Mouse (Mus musculus) urinary bladder, postnatal 14 days (tissue): ENCODE measurements around the gene Hoxd13.

Experiments used
- DNase-seq: peaks from one replicate; pipeline ENCODE4 v3.0.0; 2021; ENCODE audit warnings: low spot score

Gene Hoxd13

DNA sequence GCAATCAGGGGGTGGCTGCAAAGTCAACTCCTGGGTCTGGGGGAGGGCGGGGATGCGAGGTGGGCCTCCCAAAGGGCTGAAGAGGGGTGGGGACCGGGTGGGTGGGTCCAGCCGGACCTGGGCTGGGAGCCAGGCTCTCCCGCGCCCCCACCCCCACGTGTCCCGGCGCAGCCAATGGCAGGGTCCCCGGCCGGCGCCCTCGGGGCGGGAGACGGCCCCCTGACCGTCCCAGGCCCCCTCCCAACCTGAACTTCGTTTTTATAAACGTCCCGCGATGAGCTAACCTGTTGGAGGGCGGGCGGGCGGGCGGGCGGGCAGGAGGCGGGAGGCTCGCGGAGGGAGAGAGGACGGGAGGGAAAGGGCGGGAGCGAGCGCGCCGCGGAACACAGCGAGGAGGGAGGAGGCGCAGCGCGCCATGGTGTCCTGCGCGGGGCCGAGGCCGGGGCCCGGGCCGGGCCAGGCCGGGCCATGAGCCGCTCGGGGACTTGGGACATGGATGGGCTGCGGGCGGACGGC, at the start of gene Hoxd13:
Hoxd13 (plus strand) TSS at position 469 of the 516 bp plus-strand sequence.
- peak; percentile 32 for DNase-seq

DNA sequence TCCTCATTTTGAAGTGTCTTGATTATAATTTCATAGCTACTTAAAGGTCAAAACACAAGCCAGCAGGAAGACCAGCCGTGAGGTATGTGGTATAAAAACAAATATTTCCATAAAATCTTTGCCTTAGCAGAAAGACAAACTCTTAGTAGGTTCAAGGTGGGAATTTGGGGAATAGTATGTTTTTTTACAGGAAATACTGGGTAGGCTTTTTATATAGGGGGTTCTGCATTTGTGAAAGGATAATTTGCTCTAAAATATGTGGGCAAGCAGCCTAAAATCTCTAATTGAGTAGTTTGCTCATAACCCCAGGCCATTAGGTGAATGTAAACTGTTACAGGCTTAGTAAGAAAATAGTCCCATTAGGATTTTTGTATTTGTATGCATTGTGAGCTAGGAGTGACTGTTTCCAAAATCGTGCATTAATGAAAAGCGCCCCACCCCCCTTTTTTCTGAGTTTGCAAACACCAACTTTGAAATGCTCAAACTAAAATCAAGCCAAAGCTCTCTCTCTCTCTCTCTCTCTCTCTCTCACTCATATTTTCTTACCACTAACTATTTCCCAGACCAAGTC, 48.3 kb upstream of the Hoxd13 start:
- no peak for DNase-seq

DNA sequence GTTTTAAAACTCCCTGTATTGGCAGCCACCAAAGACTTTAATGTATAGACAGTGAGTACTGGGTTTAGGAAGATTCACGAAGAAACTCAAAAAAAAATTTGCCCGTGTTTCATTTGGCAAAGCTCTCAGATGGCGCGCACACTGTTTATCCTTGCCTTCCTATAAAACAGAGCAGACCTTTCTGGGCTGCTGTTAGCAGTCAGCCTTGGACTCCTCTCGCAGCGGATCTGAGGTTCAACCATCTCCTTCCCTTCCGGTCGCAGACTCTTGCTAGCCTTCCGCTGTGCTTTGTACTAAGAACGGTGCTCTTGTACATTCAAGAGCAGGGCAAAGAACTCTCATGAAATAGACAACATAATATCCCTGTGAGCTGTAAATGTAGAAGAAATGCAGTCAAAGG, 47.7 kb upstream of the Hoxd13 start:
- DNase-seq = no peak

DNA sequence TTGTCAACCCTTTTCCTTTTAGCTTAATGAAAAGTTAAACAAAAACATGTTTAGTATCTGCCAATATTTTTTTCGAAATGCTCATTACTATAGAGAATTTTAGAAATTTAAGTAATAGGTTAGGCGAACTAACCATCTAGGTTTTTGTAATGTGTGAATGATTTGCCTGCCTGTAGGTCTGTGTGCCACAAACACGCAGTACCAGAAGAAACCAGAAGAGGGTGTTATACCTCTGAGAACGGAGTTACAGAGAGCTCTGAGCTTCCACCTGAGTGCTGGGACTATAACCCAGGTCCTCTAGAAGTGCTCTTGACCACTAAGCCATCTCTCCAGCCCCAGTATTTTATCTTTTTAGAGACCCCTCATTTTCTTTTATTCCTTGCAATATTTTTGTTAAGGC, 32.7 kb upstream of the Hoxd13 start:
- no peak for DNase-seq

DNA sequence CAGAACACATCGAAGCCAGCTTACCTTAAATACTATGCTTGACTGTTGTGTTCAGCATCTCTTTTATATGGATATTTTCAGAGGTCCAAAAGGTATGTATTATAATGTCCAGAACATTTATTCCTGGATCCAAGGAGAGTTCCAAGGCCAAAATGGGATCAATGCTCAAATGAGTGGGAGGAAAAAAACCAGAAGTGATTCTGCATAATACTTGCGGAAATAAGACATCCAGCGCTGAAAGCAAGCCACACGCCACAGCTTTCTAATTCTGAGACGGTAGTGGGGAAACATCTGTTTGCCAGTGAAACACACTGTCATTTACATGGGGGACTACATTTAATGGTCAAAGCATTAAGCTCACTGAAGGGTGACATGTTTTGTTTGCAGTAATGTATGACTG, 25.7 kb upstream of the Hoxd13 start:
- no peak for DNase-seq

DNA sequence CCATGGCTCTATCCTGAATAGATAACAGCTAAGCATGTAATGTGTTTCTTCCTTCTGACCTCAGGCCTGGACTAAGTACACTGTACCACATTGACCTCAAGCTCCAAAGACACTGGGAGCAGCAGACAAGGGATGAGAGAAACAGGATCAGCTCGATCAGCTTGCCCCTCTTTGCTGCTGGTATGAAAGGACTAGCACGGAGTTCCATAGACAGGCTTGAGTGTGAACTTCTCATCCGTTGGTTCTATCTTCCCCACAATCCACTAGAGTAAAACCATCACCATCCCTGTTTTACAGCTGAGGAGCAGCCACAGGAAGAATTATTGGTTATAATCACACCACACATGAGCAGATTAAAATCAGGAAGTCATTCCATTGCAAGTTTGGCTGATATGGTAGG, 22.5 kb upstream of the Hoxd13 start:
- no peak for DNase-seq

DNA sequence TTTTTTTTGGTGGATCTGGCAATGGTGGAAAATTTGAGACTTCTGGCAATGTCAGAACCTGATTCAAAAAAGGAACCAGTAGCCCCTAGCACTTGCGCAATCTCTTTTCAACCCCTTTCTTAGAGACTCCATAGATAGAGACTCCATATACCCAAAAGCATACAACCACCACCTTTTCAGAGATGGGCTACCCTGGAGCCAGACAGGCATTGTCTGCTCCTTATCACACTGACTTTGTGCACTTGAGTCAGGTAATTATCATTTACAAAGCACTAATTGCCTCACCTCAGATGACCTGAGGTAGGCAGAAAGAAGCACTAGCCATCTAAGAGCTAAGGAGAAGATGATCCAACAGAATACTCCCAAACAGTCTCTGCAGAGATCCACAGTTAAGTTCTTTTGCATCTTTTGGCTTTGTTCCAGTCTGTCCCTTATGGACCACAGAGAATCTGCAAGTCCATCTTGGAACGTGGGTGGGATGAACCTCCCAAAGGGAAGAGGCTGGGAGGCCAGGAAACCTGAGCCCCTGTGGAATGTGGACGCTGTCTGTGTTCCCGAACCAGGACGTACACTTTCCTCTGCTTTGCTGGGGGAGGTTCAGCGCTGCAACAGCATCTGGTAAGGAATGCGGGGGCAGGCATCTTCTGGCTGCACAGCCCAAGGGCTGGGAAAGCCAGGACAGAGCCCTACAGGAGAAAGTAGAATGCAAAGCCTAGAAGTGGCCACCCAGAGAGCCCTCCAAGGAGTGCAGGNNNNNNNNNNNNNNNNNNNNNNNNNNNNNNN, 20.8 kb upstream of the Hoxd13 start:
- no peak for DNase-seq

DNA sequence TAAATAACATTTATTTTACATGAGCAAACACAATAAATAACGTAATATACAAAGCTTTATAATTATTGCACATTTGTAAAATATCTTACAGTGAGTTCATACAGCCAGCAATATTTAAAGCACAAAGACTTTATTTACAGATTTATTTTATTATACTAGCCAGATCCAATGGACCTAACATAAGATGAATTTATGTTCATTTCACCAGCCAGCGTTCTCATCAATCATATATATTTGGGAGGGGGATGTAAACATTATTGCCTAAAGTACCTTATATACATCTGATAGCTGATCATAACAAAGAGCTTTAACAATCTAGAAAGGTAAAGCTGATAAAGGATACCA, 15.1 kb upstream of the Hoxd13 start:
- no peak for DNase-seq

DNA sequence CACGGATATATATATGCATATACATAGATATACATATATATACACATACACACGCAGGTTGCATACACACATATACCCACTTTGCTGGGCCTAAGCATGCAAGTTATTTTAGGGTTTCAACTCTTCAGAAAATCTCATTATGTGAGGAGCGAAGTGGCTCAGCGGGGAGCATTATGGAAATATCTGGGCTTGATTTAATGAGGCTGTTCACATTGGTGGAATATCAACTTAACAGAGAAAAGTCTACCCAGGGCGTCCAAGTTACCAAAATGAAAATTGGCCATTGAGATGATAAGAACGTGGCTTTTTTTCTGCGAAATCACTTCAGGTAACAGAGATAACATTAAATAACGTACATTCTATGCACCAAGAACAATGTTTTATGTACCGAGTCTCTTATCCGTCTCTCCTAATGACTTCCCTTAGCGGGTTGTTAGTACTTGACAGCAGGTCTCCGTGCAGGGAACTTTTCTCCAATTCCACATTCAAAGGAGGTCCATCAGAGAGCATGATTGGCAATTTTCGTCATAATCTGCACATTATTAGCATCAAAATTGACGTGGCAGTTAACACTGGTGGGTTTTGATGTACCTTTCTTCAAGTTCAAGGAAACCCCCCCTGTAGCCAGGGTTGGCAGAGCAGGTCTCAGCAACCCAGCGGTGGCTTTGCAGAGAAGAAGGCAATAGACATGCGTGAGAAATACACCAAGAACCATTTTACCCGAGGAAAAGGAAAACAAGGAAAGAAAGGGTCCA, 14.2 kb upstream of the Hoxd13 start:
- DNase-seq = no peak

DNA sequence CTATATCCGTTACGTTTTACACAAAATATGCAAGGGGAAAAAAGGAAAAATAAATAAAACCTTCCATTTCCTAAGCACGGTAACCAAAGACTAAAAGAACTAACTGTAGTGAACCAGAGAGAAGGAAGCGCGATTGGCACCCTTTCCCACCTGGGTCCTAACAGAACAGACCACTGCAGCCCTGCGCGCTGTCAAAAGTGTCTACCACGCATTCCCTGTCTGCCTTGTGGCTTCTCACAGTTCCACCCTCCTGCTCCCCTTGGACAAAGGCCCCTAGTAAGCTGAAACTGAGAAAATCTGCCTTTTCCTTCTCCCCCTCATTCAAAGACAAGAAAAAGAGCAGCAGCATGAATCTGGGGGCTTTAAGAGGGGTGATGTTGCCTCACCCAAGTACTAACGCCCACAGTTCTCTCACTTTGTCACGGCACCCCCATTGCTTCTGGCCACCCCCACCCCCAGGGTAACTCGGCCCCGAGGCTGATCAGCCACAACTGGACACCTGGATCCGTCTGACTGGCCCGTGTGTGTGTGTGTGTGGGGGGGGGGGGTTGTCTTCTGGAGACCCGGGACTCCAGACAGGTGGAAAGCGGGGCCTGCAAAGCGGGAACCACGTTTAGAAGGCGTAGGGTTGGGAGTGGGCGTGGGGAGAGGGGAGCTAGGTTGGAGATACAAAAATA, 13.2 kb upstream of the Hoxd13 start:
- no peak for DNase-seq

DNA sequence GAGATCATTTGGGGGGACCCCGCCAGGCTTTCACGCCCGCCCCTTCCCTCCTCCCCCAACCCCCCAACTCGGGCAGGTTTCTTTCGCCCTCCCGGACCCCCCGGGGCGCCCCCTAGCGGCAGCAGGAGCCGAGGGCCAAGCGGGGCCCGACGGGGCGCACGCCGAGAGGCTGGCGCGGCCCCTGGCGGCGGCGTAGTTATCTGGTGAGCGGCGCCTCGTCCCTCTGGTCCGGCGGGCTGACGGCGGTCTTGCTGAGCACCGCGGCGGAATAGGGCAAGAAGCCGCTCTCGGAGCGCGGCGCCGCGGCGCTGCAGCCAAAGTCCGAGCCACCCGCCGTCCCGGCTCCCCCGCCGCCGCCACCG, 12.7 kb upstream of the Hoxd13 start:
- peak; percentile 71 for DNase-seq

DNA sequence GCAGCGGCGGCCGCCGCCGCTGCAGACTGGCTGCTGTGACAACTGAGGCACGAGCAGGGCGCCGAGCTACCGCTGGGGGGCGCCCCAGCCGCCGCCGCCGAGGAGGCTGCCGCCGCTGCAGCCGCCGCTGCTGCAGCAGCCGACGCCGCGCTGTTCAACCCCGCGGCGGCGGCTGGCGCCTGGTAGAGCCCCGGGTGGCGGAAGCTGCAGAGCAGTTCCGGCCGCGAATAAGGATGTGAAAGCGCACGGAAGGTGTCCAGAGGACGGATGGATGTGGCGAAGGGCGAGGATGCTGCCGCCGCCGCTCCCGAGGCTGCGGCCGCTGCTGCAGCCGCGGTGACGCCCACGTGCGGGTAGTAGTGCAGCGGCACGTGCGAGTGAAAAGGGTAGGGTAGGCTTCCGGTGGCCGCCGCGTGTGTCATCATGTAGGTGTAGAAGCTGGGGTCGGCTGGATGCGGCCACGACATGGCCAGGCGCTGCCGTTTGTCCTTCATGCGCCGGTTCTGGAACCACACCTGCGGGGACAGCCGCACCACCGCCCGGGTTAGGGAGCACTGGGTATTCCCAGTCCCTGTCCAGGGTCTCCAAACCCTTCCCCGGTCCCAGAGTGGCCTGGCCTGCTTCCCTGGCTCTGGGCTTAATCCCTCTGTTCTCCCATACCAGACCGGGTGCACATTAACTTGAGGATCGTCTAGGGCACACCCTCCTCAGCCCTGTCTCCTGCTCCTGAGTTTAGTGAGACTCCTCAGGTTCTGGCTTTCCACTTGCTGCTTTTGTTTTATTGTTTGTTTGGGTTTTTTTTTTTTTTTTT, 12.1 kb upstream of the Hoxd13 start:
- peak; percentile 28 for DNase-seq

DNA sequence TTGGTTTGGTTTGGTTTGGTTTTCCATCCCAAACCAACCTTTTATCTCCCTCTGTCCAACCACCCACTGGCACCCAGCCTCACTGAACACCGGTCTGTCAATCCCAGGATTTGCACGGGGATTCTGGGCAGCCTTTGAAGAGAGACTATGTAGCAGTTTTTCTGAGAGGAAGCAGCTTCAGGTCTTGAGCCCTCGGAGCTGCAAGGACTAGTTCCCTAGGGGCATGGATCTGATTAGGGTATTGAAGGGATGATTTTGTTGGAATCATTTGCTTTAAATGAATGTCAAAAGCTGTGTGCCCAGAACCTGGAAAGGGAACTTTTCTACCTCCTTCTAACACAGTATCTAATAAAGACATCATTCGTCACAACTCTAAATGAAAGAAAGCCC, 11.5 kb upstream of the Hoxd13 start:
- no peak for DNase-seq

DNA sequence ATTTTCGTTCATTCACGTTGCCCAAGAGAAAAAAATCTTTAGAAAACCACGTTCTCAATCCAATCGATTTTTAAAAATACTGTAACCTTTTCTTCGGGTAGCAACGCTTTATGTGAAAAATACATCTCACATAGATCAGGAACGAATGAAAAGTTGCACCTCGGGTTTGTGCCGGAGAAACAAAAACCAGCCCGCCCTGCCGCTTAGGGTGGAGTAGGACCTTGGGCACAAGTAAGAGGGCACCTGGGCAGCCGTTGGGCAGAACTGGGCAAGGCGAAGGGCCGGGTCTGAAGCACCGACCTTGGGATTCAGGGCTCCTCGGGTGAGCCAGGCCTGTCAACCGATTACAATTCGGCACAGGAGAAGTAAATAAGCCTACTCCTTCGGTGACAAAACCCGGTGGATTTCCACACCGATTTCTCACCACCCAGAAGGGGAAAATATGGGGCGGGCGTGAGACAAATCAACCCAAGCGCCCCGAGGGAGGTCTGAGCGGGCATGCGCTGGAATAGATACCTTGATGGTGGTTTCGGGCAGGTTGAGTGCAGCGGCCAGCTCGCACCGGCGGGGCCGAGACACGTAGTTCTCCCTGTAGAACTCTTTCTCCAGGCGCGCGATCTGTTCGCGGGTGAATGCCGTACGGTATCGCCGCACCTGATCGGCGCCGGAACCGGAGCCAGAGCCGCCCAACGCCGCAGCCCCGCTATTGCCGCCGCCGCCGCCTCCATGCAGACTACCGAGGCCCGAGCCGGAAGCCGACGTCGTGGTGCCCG, 10.7 kb upstream of the Hoxd13 start:
- DNase-seq = peak; percentile 7

DNA sequence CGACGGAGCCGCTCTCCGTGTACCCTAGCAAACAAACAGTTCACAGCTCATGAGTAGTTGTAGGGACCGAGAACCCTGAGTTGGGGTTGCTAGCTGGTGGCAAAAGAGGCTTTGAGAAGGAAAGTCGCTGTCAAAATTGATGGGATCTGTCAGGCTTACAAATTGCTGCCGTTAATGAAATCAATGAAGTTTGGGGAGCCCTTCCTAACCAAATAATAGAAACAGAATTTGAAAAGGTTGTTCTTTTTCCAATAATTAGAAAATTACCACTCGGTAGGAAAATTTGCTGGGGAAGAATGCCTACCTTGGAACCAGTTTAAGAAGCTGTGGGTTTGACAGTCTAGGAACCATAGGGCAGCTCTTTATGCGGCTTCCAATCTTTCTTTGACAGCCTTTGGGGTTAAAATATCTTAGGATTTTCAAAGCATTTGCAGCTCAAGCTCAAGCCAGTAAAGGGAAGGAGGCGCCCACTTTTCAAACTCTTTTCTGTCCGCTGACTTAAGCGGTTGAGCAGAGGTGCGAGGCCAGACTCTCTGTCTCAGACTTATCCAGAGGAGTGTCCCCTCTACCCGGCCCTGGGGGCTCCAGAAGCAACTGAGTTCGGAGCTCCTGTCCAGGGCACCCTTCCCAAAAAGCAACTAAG, 10.0 kb upstream of the Hoxd13 start:
- DNase-seq = no peak

DNA sequence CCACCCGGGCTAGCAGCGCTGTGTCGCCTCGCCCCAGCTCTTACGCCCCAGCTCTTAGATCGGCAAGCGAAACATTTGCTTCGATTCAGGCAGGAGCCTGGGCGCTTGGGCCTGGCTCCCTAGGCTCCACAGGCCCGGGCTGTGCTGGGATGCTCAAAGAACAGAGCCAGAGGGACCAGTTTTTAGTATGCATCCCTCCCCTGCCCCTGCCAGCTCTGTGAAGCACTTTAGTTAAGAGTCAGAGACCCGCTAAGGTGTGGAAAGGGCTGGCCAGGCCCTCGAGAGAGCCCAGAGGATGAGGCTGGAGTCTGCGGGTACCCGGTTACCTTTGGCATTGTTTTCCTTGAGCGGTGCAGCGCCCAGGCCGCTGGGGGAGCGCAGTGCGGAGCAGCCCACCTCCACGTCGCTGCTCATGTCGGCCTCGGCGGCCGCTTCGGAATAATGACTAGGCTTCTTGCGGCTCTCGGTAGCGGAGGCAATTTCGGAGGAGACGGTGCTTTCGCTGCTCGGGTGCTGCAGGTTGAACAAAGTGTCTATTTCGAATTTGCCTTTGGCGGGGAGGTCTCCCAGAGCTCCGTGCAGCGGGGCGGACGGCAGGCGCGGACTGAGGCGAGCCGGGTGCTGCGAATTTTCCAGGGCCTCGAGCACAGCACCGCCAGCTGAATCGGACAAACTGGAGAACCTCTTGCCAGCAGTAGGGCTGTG, 9.3 kb upstream of the Hoxd13 start:
- DNase-seq = peak; percentile 6

DNA sequence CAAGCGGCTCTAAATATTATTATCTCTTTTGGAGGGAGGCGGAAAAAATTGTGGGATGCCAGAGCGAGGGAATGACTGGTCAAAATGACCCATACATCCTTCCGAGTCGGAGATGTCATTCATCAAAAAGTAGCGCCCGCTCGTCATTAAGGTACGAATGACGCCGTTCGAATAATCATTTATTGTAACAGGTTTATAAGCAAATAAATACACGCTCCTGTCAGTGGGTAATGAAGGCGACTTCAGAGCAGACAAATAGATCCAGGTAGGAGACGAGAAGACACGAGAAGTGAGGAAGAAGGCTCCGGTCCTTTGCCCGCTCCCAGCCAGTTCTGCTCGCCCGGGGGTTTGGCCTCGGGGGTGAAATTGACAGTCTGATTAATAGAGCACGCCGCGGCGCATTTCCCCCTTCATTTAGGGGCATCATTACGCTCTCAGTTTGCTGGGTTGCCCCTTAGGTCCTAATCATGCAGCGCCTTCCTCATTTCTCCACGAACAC, 8.6 kb upstream of the Hoxd13 start, which contains the start of gene Evx2:
Evx2 (minus strand) TSS at position 51 of the 499 bp plus-strand sequence.
- no peak for DNase-seq

DNA sequence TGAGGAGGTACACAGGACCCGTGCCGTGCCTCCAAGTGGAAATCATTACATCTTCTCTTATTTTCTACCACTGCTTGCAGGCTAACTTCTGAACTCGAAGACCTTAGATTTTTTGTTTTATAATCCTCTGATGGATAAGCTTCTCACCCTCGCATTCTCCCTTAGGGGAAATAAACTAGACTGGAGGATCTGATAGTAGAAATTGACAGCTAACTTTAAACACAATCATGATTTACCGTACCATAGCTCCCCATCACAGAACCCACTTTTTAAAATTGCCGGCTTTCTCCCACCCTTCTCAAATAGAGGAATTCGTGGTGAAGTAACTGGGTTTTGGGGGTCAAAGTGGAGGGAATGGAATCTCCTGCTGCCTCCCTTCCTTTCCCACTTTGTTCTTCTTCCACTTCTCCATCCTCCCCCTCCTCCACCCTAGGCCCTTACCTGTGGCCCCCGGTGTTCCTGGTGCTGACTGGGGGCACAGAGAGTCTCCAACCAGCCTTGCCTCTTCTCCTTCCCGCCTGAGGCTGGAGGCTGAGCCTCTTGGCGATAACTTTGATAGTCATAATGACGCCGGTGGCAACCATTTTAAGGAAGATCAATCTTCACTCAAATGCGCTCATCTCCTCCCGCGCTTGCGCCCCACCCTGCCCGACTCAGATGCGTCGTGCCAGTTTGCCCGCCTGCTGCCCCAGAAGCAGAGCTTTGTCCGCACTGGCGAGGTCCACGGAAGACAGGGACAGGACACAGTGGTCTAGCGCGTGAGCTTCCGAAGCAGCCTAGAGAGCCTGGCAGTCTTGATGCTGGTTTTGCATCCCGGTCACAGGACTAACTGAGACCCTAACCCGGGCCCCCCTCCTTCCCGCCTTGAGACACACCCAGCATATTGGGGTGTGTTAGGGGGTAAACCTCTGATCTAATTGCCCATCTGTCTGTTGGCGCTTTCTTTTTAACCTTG, 7.4 kb upstream of the Hoxd13 start:
- no peak for DNase-seq
